Mouse (Mus musculus) kidney, postnatal 14 days (tissue): ENCODE results near the gene Uqcr10.
A peak's percentile ranks its signal among the peaks of the same experiment; 100 is the strongest.
"Not testable (repeated sequence)": the region's sequence is repeated elsewhere in the genome, so short reads cannot be mapped to it uniquely, and the experiment has no call there.

Source experiments
- DNase-seq: peaks from one replicate; pipeline ENCODE4 v3.0.0; 2022; ENCODE audit warnings: mixed read lengths

The Uqcr10 gene

DNA sequence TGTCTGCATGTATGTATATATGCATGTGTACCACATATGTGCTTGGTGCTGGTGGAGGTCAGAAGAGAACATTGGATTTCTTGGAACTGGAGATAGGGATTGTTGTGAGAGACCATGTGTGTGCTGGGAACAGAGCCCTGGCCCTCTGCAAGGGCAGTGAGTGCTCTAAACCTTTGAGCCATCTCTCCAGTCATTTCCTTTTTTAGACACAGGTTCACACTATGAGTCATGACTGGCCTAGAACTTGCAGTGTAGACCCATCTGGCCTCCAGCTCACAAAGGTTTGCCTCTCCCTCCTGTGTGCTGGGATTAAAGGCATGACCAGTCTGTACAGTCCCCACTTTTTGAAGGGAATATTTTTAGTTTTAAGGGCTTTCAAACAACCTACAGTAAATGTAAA lies 8.7 kb upstream of the Uqcr10 start:
- no peak for DNase-seq

DNA sequence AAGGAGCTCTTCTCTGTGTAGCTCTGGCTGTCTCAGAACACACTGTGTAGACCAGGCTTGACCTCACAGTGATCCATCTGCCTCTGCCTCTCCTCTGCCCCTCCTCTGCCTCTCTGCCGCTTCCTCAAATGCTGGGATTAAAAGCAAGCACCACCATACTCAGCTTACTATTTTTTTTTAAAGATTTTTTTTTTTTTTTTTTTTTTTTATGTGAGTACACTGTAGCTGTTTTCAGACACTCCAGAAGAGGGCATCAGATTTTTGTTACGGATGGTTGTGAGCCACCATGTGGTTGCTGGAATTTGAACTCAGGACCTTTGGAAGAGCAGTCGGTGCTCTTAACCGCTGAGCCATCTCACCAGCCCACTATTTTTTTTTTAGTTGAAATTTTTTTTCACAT lies 6.0 kb upstream of the Uqcr10 start:
- DNase-seq: not testable (repeated sequence)

DNA sequence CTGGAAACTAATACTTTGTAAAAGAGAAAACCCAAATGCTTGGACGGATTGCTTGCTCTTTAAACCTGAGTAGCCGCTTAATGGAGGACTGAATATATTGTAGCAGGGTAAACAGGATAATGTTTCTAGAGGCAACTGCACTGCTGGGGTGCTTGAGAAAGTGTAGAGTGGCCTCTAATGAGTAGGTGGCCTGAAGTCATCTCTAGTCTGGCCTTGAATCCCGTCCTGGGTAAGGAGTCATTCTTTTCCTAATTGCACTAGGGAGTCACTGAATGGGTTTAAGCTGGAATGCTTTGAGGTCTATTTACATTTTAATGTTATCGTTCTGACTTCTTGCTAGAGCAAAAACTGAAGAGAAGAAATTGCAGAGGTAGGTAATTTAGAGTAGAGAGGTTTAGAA lies 1.0 kb upstream of the Uqcr10 start:
- DNase-seq: no peak

DNA sequence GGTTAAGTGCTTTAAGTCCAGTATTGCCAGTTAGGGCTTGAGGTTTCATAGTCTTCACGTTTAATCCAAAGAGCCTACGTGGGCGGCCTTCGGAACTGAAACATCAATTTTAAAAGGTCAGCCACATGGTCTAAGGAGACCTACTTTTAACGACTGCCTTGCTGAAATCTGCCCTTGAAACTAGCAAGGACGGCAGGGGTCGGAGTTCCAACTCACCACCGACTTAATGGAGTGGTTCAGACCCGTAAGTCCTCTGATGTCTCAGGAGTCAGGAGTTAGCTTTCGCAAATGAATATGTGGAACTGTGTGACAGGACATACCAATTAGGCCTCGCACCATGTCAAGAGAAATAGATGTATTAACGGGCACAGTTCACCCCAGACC lies 462 bp downstream of the Uqcr10 start:
- DNase-seq: no peak

DNA sequence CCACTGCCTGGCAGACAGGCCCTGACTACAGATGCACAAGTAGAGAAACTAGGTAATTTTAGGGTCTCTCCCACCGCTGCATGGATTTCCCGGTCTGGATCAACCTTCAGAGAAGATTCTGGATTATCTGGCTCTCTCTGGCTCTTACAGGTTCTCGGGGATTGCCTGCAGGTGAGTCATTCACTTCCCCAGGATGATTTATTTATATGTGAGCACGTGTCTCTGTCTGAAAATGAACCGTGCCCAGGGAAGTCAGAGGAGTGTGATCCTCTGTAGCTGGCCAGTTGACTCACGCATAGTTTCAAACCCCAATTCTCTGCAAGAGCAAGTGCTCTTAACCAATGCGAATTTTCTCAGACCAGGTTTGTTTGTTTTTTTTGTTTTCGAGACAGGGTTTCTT lies 3.4 kb downstream of the Uqcr10 start:
- no peak for DNase-seq

DNA sequence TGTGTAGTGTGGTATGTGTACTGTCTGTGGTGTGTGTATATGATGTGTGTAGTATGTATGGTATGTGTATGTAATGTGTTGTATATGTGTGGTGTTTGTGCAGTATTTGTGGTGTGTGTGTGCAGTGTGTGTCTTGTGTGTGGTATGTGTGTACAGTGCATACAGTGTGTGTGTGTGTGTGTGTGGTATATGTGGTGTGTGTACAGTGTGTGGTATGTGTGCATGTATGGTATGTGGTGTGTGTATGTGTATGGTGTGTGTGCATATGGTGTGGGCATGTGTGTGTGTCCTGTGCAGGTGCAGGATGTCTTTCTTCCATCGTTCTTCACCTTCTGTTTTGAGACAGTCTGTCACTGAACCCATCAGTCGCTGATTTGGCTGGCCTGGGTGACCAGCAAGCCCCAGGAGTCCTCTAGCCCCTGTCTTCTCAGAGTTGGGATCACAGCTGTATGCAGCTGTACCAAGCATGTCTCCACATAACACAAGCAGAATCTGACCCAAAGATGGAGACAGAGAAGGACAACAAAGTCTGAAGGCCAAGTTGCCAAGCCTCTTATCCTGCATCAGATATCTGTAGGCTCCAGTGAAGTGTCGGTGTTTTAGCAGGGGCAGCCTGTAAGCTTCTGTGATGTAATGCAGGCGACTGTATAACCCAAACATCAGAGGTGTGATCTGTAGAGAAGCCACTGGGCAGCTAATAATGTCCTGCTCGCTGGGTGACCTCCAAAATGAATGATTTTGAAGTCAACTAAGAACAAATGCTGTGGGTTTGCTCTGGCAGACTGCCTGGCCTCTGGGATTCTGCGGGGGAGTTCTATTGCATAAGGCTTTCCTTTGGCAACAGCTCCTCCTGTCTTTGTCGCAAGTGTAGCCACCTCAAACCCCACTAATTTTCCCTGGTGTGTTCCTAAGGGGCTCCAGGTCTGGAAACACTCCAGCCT lies 6.8 kb downstream of the Uqcr10 start:
- peak; percentile 72 for DNase-seq

DNA sequence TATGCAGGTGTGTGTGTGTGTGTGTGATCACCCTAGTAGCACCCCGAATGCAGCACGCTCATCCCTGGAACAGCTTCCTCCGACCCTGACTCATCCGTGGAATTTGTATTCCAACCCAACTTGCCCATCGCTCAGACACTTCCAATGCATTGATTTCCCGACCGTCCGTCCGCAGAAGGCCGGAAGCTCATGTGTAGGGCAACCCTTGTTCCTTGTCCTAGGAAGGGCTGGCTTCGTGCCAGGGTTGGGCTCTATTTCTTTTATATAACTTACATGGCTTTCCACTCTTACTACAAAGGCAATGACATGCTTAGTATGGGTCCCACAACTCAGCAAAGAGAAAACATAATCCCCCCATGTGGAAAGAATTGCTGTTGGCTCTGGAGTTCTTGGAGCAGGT lies 12.0 kb downstream of the Uqcr10 start:
- DNase-seq: no peak

DNA sequence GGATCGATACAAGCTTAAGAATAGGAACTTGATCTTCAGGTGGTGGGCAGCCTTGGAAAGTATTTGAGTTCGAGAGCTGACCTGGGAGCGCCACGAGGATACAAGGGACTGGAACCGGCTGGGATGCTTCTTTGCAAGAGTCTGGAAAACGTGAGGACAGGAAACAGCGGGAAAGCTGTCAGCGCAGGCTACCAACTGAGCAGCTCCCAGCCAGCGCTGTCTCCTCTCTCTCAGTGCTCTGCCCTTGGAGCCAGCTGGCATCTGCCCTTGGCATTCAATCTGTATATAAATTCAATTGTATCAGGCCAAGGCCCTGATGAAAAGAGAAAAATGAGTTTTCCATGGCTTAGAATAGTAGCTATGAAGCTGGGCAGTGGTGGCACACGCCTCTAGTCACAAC lies 12.9 kb downstream of the Uqcr10 start:
- no peak for DNase-seq

DNA sequence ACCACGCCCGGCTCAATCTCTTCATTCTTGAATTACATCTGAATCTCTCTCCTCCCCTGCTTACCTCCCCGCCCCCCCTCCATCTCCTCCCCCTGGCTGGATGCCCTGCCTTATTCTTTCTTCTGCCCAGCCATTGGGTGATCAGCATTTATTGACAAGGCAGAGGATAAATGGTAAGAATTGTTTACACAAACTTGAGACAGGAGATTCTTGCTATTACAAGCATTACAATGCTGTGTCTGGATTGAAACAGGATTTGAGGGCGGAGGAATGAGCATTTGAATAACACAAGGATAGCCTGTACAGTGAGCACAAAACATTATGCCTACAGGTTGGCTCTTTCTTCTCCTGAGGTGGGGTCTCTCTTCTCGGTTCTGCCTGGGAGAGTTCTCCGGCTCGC lies 13.8 kb downstream of the Uqcr10 start:
- no peak for DNase-seq

DNA sequence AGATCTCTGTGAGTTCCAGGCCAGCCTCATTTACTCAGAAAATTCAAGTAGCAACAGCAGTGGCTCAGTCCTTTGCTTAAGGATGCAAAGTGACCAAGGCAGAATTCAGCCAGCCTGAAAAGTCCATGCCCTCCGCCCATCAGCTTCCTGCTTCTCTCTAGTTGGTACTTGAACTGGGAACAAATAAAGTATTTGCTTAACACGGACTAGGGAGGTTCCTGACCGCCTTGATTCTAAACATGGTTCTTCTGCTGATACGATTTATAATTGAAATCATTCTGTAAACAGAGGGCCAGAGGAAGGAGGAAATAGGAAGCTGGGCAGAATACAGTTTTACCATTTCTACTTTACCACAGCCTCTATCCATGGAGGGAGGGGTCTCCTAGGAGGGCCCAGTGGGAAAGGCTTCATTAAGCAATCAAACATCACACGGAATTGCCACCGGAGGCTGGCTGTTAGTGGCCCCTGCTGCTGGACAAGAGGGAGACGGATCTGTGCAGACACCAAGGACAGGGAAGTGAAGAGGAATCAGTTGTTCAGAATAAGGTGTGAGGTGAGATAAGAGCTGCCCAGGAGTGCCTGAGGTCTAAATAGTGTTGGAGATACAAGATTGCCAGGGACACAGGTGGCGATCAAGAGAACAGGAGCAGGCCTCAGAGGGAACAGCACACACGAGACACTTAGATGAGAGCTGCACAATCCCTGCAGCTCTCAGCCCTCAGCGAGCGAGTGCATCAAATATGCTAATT lies 15.3 kb downstream of the Uqcr10 start:
- no peak for DNase-seq

DNA sequence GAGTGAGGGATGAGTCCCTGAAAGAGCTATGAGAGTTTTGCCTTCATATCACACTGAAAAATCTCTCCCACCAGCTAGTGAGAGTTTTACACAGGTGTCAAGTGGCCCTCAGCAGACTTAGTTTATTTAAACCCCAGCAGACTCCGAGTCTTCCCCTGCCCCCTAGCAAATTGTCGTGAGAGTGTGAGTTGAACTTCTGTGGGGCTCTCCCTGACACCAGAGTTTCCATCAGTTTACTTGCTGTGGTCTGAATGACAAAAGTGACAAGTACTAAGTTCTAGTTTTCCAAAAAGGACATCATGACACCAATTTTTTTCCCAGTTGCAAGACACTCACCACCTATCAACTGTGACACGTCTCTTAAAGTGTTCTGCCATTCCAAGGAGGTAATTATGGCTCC lies 16.3 kb downstream of the Uqcr10 start:
- DNase-seq: no peak

DNA sequence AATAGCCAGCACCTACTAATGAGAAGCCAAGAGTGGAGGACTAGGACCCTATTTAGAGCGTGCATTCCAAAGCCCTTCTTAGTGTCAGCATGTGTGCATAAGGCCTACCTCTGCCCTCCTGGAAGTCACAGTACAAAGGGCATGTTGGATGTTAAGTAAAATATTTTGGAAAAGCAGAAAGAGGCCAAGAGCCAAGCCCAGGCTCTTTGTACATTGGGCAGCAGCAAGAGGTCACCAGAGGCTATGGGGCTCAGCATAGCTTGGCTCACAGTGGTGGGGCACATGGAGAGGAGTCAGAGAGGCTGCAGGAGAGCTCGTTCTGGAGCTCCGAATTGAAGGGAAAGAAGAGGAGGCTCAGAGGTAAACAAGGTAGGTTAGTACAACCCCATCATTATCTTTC lies 17.1 kb downstream of the Uqcr10 start:
- no peak for DNase-seq

DNA sequence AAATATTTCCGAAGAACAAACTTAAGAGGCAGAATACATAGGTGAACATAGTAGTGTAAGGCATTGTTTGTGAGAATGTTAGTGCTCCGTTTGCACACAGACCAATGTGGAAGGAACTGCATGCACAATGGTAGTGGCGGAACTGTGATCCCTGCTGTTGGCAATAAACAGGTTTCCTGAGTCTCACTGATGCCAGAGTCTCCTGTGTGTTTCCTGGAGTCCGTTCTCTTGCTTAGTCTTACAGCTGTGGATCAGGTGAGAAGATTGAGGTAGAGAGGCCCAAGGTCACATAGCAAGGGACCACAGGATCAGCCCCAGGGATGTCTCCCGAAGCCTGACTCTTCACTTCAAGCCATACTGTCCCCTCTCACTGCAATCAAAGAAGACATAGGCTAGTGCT lies 18.6 kb downstream of the Uqcr10 start:
- no peak for DNase-seq

DNA sequence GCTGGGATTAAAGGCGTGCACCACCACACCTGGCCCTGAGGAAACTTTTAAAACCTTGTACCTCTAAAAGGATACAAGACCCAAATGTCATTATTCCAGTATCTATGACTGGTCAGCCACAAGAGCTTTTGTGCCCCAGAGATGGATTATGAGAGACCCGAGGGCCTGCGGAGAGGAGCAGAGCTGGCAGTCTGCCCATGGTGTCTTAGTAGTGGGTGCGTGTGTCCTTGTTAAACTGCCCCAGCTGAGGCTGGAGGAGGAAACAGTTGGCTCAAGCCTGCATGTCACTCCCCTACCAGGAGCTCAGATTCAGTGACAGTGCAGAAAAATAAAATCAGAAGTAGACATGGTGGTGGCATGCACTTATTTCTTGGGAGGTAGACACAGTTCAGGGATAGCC lies 19.1 kb downstream of the Uqcr10 start:
- no peak for DNase-seq

DNA sequence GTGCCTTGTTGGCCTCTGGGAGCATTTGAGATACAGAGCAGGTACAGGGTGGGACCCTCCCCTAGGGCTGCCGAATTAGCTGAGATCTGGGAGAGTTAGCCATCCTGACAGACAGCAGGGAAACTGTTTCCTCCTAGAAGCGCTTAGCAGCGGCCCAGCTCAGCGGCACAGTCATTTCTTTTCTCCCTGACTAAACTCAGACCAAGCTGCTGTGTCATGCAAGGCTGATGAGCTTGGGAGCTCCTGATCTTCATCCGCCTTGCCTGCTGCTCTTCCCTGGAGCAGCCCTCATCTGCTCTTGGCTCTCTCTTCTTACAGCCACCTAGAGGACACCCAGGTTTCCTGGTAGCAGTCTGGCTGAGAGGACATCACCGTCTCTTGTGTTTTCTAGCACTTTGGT lies 20.0 kb downstream of the Uqcr10 start:
- no peak for DNase-seq

DNA sequence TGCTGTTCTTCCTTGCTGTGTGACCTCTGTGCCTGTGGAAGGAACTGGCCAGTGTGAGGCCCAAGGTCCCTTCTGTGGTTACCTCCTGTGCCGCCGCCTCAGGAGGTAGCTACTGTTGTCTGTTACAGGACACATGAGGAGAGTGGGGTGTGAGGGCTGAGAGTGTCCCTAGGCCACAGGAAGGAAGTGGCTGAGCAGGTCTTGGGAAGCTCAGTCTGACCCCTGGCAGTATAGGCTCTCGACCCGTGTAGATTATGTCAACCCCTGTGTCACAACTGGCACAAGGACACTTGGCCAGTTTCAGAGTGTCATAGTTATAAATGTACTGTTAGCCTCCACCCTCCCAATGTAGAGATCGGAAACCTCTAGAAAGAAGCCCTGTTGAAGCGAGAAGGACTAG lies 20.6 kb downstream of the Uqcr10 start:
- no peak for DNase-seq

DNA sequence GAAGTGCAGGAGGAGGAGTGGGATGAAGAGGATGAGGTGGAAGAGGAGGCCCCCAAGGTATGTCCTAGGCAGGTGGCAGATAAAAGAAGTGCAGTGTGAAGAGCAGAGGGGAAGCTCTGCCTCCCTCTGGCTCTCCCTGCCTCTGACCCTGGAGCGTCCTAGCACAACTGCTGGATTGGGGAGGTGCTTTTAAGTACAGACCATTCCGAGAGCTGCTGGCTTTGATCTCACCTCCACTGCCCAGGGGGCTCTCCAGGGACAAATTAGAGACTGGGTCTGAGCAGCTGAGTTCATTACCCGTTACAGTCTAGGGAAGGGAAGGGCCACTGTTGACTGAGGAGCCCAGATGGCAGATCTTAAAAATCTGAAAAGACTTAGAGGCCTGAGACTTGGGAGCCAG lies 24.0 kb downstream of the Uqcr10 start:
- no peak for DNase-seq

DNA sequence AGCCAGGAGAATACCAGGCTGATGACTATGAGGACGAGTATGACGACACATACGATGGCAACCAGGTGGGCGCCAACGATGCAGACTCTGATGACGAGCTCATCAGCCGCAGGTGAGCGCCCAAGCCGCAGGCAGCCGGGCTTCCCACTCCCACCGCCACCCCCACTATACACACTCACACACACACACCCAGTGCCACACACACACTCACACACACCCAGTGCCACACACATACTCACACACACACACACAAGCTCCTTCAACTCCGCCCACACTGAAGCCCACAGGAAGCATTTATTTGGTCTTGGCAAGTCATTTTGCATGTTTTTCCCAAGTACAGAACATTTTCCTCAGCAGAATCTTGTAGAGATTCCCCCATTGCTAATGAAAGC lies 24.7 kb downstream of the Uqcr10 start:
- DNase-seq: no peak

DNA sequence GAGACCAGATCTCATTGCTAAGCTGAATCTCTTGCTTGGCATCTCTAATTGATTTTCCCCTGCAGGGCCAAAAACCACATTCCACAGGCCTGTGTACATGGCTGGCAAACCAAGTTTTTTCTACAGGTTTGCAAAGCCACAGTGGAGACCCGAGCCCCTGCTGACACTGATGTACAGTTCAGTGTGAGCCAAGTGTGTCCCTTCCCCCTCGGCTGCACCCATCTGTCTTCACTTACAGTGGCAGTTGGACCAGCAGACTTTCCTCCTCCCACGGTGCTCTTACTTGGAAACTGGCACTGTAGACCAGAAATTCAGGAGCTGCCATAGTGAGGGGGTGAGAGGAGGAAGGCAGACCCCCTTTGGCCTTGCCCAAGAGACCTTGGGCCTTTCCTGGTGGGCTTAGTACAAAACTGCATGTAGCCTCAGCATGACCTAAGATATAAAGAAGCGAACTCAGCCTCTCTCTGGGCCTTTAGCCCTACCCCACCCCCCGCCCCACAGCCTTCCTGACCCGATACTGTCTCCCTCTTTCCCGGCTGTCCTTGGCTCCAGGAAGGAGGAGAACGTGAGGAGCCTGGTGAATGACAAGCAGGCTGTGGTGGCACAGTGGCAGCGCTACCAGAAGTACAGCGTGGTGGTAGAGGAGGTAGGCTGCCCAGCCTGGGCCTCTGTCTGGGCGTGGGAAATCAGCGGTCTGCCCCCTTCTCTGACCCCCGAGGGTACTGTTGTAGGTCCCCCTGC lies 25.3 kb downstream of the Uqcr10 start:
- DNase-seq: no peak

DNA sequence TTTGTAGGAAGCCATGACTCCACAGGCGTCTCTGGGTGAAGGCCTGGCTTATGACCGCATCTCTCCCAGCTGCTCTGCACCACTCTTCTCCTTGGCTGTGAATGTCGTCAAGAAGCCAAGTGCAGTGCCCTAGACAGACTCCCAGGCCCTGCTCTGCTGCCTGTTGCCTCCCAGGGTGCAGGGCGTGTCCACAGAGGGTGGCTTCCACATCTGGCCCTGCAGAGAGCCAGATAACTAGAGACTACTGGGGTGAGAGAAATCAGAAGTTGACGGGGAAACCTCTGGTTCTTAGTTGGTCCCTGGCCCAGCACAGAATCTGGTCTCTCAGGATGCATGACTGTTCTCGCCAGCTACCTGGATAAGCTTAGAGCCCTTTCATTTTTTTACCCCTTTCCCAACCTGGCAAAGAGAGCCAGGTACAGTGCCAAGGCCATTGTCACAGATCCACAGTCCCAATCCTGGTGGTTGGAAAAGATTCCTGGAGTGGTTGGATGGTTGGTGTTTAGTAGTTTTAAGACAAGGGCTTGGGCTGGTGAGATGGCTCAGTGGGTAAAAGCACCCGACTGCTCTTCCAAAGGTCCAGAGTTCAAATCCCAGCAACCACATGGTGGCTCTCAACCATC lies 26.8 kb downstream of the Uqcr10 start:
- no peak for DNase-seq

DNA sequence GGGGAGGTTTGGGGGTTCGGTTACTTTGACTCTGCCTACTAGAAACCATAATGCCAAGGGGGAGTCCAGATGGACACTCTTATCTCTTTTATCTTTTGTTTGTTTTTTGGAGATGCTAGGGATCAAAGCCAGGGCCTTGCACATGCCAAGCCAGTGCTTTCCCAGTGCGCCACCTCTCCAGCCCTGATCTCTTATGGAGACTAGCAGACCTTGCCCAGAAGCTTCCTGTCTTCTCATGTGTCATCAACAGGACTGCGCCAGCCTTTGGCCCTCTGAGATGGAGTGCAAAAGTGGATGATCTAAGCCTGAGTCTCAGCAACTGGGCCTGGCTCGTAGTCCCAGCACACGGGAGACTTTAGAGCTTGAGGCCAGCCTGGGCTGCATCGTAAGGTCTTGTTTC lies 28.4 kb downstream of the Uqcr10 start:
- DNase-seq: no peak

DNA sequence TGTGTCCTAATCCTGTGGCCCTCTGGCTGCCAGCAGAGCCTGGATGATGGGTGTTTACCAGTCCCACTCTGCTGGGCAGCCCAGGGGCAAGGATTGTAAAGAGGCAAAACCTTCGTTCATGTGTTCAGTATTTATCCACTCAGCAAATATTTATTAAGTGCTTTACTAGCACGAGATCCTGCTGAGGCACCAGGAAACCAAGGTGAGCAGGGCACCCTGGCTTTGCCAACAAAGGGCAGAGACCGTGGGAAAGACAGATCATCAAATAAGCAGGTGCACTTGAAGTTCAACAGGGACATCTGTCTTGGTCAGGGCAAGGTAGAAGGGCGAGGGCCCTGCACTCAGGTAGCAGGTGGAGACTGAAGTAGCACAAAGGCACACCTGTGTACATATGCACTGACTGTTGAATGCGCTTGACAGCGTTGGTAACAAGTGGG lies 29.0 kb downstream of the Uqcr10 start:
- DNase-seq: no peak

DNA sequence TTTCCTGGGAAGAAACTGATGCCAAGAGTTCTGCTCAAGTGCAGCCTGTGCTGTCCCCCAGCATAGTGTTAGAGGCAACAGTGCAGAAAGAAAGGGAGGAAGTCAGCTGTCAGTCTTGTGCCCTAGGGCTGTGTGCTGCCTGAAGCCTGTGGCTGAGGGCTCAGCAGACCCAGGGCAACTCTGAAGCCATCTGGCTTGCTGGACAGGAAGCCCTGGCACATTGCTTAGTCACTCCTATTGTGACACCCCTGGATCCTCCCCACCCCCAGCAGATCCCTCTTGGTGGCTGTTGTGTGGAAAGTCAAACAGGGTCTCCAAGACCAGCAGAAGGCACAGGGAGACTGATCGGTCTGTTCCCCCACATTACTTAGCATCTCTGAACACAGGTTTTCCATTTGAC lies 29.5 kb downstream of the Uqcr10 start:
- no peak for DNase-seq
